Mouse (Mus musculus): ENCODE measurements around the gene Fam45a. TPM values are rescaled to one million over a fixed set of nuclear protein-coding genes. Genes with fewer than 3 reads are reported as not detected.

Fam45a gene
- total and polyA plus RNA-seq, 3 experiments, result 16.2 to 35.2 (median 24.4) TPM

- DNase-seq (ENCODE audit: extremely low read depth), result no peak
- Histone ChIP-seq H3K4me2 (ENCODE audit: insufficient read depth, low read depth, poor library complexity, severe bottlenecking) (no peak overlapping the region), H3K27ac (ENCODE audit: insufficient read depth, low read depth) (no peak overlapping the region), H3K4me3 (replicated peaks in 1 of 3; ENCODE audit: low read depth in 2 of 3, low read length in 2 of 3, poor library complexity in 1 of 3) (no peak overlapping the region), H3K9ac (ENCODE audit: insufficient read depth, low read depth) (no peak overlapping the region), H3K36me3 (replicated peaks in 1 of 2; ENCODE audit: control insufficient read depth in 1 of 2, insufficient read depth in 1 of 2, low read length in 1 of 2) (no peaks in the 10 kb centered on the region), H3K79me2 (replicated peaks; ENCODE audit: control insufficient read depth, extremely low read depth, insufficient read depth, poor library complexity, severe bottlenecking) (peaks cover 2% of the 10 kb centered on the region), H3K4me1 (ENCODE audit: control insufficient read depth in 1 of 2, insufficient read depth in 2 of 2) (peaks cover 0 to 10% of the 10 kb centered on the region in 2 experiments; a peak in 2 of 4 replicates), H3K27me3 (replicated peaks) (peaks cover 4% of the 10 kb centered on the region), H3K9me3 (replicated peaks; ENCODE audit: low read length) (no peaks in the 10 kb centered on the region)
- TF ChIP-seq MYC (IDR thresholded peaks at IDR 0.05; ENCODE audit: low read depth, low read length), result peak; percentile 67; the same call in 1 of the 2 replicates
- no peak for TF ChIP-seq MEF2A (IDR thresholded peaks at IDR 0.05; ENCODE audit: borderline replicate concordance, low read depth, low read length)
- dilution Hi-C loops (cut with MboI; ENCODE audit: extremely low pct_ligation_motif_present, extremely low pct_unique_long_range_greater_than_20kb, low sequenced_read_pairs) (no loop called here), in situ Hi-C loops (cut with MboI; ENCODE audit: low pct_ligation_motif_present, low pct_unique_long_range_greater_than_20kb, low sequenced_read_pairs) (no loop called here)
These were observed 16.1 kb upstream of the Fam45a start for GRCm38 (mm10) chr19:60795244-60795643.

- Histone ChIP-seq H3K27me3 (replicated peaks) (peaks cover 4% of the 10 kb centered on the region), H3K9me3 (replicated peaks; ENCODE audit: low read length) (no peaks in the 10 kb centered on the region), H3K4me1 (ENCODE audit: control insufficient read depth in 1 of 2, insufficient read depth in 2 of 2) (peaks cover 0 to 5% of the 10 kb centered on the region in 2 experiments; a peak in 2 of 4 replicates), H3K9ac (ENCODE audit: insufficient read depth, low read depth) (no peak overlapping the region), H3K4me3 (replicated peaks in 1 of 3; ENCODE audit: low read depth in 2 of 3, low read length in 2 of 3, poor library complexity in 1 of 3) (no peak overlapping the region), H3K27ac (ENCODE audit: insufficient read depth, low read depth) (no peak overlapping the region), H3K79me2 (replicated peaks; ENCODE audit: control insufficient read depth, extremely low read depth, insufficient read depth, poor library complexity, severe bottlenecking) (no peaks in the 10 kb centered on the region), H3K4me2 (ENCODE audit: insufficient read depth, low read depth, poor library complexity, severe bottlenecking) (no peak overlapping the region), H3K36me3 (replicated peaks in 1 of 2; ENCODE audit: control insufficient read depth in 1 of 2, insufficient read depth in 1 of 2, low read length in 1 of 2) (no peaks in the 10 kb centered on the region)
- no peak for DNase-seq (ENCODE audit: extremely low read depth)
- dilution Hi-C loops (cut with MboI; ENCODE audit: extremely low pct_ligation_motif_present, extremely low pct_unique_long_range_greater_than_20kb, low sequenced_read_pairs) (no loop called here), in situ Hi-C loops (cut with MboI; ENCODE audit: low pct_ligation_motif_present, low pct_unique_long_range_greater_than_20kb, low sequenced_read_pairs) (no loop called here)
- TF ChIP-seq HCFC1 (IDR thresholded peaks at IDR 0.05; ENCODE audit: low read depth, low read length) (no peak), RAD21 (IDR thresholded peaks at IDR 0.05; ENCODE audit: low read depth, low read length) (no peak), ETS1 (conservative IDR thresholded peaks at IDR 0.05; ENCODE audit: low read depth, low read length) (no peak), CTCF (conservative IDR thresholded peaks at IDR 0.05 in 1 of 2, IDR thresholded peaks at IDR 0.05 in 1 of 2; ENCODE audit: low read depth in 2 of 2, low read length in 2 of 2) (no peak), TCF12 (IDR thresholded peaks at IDR 0.05; ENCODE audit: low read depth, low read length) (no peak), USF2 (conservative IDR thresholded peaks at IDR 0.05; ENCODE audit: low read depth, low read length) (no peak), EP300 (IDR thresholded peaks at IDR 0.05; ENCODE audit: low read length) (no peak)
These were observed 14.0 kb upstream of the Fam45a start for GRCm38 (mm10) chr19:60797415-60797814.

GRCm38 (mm10) chr19:60799867-60800569 is 11.4 kb upstream of the Fam45a start:
- no peak for DNase-seq (ENCODE audit: extremely low read depth)
- Histone ChIP-seq H3K27ac (ENCODE audit: insufficient read depth, low read depth) (no peak overlapping the region), H3K36me3 (replicated peaks in 1 of 2; ENCODE audit: control insufficient read depth in 1 of 2, insufficient read depth in 1 of 2, low read length in 1 of 2) (no peaks in the 10 kb centered on the region), H3K4me2 (ENCODE audit: insufficient read depth, low read depth, poor library complexity, severe bottlenecking) (no peak overlapping the region), H3K79me2 (replicated peaks; ENCODE audit: control insufficient read depth, extremely low read depth, insufficient read depth, poor library complexity, severe bottlenecking) (no peaks in the 10 kb centered on the region), H3K9me3 (replicated peaks; ENCODE audit: low read length) (no peaks in the 10 kb centered on the region), H3K4me1 (ENCODE audit: control insufficient read depth in 1 of 2, insufficient read depth in 2 of 2) (peaks cover 0 to 5% of the 10 kb centered on the region in 2 experiments; a peak in 2 of 4 replicates), H3K4me3 (replicated peaks in 1 of 3; ENCODE audit: low read depth in 2 of 3, low read length in 2 of 3, poor library complexity in 1 of 3) (no peak overlapping the region), H3K27me3 (replicated peaks) (peaks cover 6% of the 10 kb centered on the region), H3K9ac (ENCODE audit: insufficient read depth, low read depth) (no peak overlapping the region)
- TF ChIP-seq ZC3H11A (IDR thresholded peaks at IDR 0.05; ENCODE audit: low read depth, low read length) (no peak), ZNF384 (IDR thresholded peaks at IDR 0.05; ENCODE audit: low read depth, low read length) (peak; percentile 48), HCFC1 (IDR thresholded peaks at IDR 0.05; ENCODE audit: low read depth, low read length) (no peak), MAZ (IDR thresholded peaks at IDR 0.05; ENCODE audit: low read depth, low read length) (no peak)
- dilution Hi-C loops (cut with MboI; ENCODE audit: extremely low pct_ligation_motif_present, extremely low pct_unique_long_range_greater_than_20kb, low sequenced_read_pairs) (no loop called here), in situ Hi-C loops (cut with MboI; ENCODE audit: low pct_ligation_motif_present, low pct_unique_long_range_greater_than_20kb, low sequenced_read_pairs) (no loop called here)

All from CH12.LX (cell line).